Mouse (Mus musculus) left cerebral cortex, postnatal 25 days (tissue): Measurements from ENCODE around the gene Cmah. TPM values are rescaled to one million over a fixed set of nuclear protein-coding genes. Genes with fewer than 3 reads are reported as not detected.

Experiments
- DNase-seq, 2 experiments: peaks; one replicate each; pipeline ENCODE4 v3.0.0; 2022; ENCODE audit warnings: low spot score in 2 of 2, mixed read lengths in 1 of 2
- intact Hi-C: fragments of 180-260 bp; cut with DNase I; formaldehyde crosslinking; loops from one replicate; pipeline ENCODE4 v1.15.1; 2025
- total RNA-seq, 2 experiments: library from RNA; stranded (reverse); gene quantifications; 2 replicates each; pipeline ENCODE4 v1.2.3; 2021

Cmah gene
- total RNA-seq, 2 experiments from 2014 or later: 0.62 to 0.71 TPM

DNA sequence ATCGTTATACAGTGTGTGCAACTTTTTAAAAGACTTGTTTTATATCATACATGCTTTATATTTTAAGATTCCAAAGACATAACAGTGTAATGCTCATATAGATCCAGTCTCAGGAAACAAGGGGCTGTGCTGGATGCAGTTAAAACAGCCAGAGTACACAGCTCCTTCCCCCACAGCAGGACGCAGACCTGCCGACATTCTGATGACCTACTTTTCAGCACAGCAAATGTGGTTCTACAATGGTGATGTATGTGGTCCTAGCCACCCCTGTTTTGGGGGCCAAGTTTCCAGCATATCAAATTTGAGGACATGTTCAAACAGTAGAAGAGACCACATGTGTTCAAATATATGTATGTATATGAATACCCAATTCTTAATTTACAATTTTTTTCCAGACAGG is 198.3 kb downstream of the Cmah start:
- no peak for DNase-seq
- intact Hi-C loops: no loop called here

DNA sequence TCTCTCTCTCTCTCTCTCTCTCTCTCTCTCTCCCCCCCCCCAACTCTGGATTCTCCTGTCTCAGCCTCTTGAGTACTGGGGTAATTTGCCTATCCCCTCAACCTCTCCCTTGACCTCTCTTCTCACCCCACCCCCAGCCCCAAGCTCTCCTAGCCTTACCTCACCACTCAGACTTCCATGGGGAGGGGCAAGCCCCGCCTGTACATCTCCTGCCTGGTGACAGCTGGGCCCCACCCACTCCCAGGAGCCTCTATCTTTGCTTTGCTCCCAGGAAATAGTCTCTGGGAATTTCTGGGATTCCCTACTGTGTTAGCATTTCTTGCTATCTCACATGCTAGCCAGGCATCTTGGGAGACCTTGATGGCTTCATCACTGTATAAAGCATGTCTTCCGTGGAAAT is 199.7 kb downstream of the Cmah start:
- intact Hi-C loops: no loop called here
- DNase-seq: no peak

Other genes with a start within 250 kb of the Cmah start
- gene Carmil1, start 46.6 kb upstream of the Cmah start, total RNA-seq: 10 to 100 TPM; 27.4 to 37.2 TPM